Mouse (Mus musculus) midbrain, embryonic 16.5 days (tissue): ENCODE measurements around the gene Tbc1d2. TPM values are rescaled to one million over a fixed set of nuclear protein-coding genes. Genes with fewer than 3 reads are reported as not detected.

ENCODE experiments used
- ATAC-seq: fragments of 200-750 bp; cut with Nextera tagmentation; 2 replicates; pipeline ENCODE4 v1.8.0; 2017; ENCODE audit warnings: moderate TSS enrichment
- H3K27ac ChIP-seq: fragments of 300-500 bp; sonication (generic); 2 replicates; pipeline ENCODE4 v1.5.1; 2014; ENCODE audit warnings: mild to moderate bottlenecking, low read length, mixed read lengths
- H3K27me3 ChIP-seq: fragments of 300-500 bp; sonication (generic); 2 replicates; pipeline ENCODE4 v1.6.1; 2014; ENCODE audit warnings: low read depth, low read length, mixed read lengths; ENCODE audit not compliant: control insufficient read depth, insufficient read depth
- H3K36me3 ChIP-seq: fragments of 300-500 bp; sonication (generic); 2 replicates; pipeline ENCODE4 v1.6.1; 2014; ENCODE audit warnings: mild to moderate bottlenecking, low read length, moderate library complexity, mixed read lengths; ENCODE audit not compliant: control insufficient read depth, insufficient read depth
- H3K4me1 ChIP-seq: fragments of 300-500 bp; sonication (generic); 2 replicates; pipeline ENCODE4 v1.6.1; 2014; ENCODE audit warnings: mild to moderate bottlenecking, low read length, mixed read lengths; ENCODE audit not compliant: control insufficient read depth, insufficient read depth
- H3K4me2 ChIP-seq: fragments of 300-500 bp; sonication (generic); 2 replicates; pipeline ENCODE4 v1.6.1; 2014; ENCODE audit warnings: mild to moderate bottlenecking, low read length, mixed read lengths
- H3K4me3 ChIP-seq: fragments of 300-500 bp; sonication (generic); 2 replicates; pipeline ENCODE4 v1.5.1; 2014; ENCODE audit warnings: low read depth, mild to moderate bottlenecking, low read length, moderate library complexity, mixed read lengths
- H3K9ac ChIP-seq: fragments of 300-500 bp; sonication (generic); 2 replicates; pipeline ENCODE4 v1.6.1; 2014; ENCODE audit warnings: low read depth, low read length, mixed read lengths
- H3K9me3 ChIP-seq: fragments of 300-500 bp; sonication (generic); replicated peaks from 2 replicates; pipeline ENCODE4 v1.6.1; 2014; ENCODE audit warnings: mild to moderate bottlenecking, low read length, mixed read lengths; ENCODE audit not compliant: control insufficient read depth, poor library complexity, severe bottlenecking
- WGBS: fragments of 180-500 bp; shearing (Covaris S2); extraction: QIAGEN DNeasy Blood & Tissue Kit; methylation state at CpG from one replicate; pipeline ENCODE4 v1.1.7; 2014; 5-methylcytosine and 5-hydroxymethylcytosine counted together
- polyA plus RNA-seq: library from polyadenylated mRNA; unstranded; fragments of >200 nt; fragmentation: Nextera tagmentation; extraction: Ambion mirVana; gene quantifications from 2 replicates; pipeline ENCODE4 v1.2.1, GENCODE M21; 2015

Gene Tbc1d2
- polyA plus RNA-seq, 1 experiment from 2014 or later = 0.65 TPM

DNA sequence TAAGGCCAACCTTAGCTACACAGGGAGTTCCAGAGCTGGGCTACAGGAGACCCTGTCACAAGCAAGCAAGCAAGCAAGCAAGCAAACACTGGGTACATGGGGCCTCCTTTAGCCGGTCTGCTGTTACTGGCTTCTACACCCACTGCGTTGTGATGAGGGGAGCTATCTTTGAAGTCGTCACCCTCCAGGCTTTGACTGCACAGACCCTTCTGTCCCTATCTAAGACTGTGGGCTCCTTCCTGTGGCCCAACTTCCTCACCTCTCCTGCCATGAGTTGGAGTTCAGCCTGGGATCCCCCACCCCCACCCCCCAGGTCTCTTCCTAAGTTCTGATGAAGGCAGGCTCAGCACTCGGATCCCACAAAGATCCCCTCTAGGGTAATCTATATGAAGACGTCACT is 88.0 kb downstream of the Tbc1d2 start:
- WGBS = 72% methylated on average over 5 of the region's 5 CpGs
- no peaks in the 10 kb centered on the region for H3K9me3 ChIP-seq
- ATAC-seq = no peak
- H3K27me3 ChIP-seq = no peaks in the 10 kb centered on the region
- no peak overlapping the region for H3K4me3 ChIP-seq
- 0 out of 2 replicates have a peak, but pooled peaks cover 3% of the 10 kb centered on the region for H3K36me3 ChIP-seq
- no peak overlapping the region for H3K9ac ChIP-seq
- H3K4me1 ChIP-seq = no peaks in the 10 kb centered on the region
- no peak overlapping the region for H3K4me2 ChIP-seq
- H3K27ac ChIP-seq = no peak overlapping the region

DNA sequence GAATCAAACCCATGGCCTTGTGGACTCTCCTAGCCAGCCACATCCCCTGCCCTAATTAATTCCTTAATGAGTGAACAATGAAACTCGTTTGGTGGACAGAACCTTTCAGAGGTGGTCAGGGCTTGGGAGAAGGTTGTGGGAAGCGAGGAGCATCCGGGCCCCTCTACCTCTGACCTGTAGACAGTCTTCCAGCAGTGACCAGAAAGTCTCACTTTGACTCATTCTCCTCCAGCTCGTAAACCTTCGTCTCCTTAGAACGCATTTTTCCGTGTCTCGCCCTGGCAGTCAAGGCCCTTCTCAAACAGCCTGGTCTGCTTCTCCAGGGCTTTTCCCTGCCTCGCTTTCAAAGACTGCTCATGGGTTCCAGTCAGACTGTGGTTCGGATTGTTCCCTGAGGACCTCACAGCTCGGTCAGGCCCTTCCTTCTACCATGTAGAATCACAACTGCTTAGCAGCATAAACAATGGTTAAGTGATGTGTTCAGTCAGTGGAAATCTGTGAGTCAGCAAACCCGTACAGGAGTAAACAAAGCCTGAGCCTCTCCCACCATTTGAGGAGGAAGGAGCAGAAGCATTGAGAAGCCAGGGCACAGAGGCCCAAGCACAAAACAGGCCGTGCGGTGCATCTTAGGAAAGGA is 89.8 kb downstream of the Tbc1d2 start:
- H3K4me1 ChIP-seq = no peaks in the 10 kb centered on the region
- H3K9me3 ChIP-seq = no peaks in the 10 kb centered on the region
- H3K4me2 ChIP-seq = no peak overlapping the region
- H3K4me3 ChIP-seq = no peak overlapping the region
- whole genome bisulfite sequencing = 80% methylated on average over 14 of the region's 14 CpGs
- H3K27me3 ChIP-seq = no peaks in the 10 kb centered on the region
- no peak for ATAC-seq
- H3K27ac ChIP-seq = no peak overlapping the region
- H3K36me3 ChIP-seq = 0 out of 2 replicates have a peak, but pooled peaks cover 3% of the 10 kb centered on the region
- no peak overlapping the region for H3K9ac ChIP-seq

DNA sequence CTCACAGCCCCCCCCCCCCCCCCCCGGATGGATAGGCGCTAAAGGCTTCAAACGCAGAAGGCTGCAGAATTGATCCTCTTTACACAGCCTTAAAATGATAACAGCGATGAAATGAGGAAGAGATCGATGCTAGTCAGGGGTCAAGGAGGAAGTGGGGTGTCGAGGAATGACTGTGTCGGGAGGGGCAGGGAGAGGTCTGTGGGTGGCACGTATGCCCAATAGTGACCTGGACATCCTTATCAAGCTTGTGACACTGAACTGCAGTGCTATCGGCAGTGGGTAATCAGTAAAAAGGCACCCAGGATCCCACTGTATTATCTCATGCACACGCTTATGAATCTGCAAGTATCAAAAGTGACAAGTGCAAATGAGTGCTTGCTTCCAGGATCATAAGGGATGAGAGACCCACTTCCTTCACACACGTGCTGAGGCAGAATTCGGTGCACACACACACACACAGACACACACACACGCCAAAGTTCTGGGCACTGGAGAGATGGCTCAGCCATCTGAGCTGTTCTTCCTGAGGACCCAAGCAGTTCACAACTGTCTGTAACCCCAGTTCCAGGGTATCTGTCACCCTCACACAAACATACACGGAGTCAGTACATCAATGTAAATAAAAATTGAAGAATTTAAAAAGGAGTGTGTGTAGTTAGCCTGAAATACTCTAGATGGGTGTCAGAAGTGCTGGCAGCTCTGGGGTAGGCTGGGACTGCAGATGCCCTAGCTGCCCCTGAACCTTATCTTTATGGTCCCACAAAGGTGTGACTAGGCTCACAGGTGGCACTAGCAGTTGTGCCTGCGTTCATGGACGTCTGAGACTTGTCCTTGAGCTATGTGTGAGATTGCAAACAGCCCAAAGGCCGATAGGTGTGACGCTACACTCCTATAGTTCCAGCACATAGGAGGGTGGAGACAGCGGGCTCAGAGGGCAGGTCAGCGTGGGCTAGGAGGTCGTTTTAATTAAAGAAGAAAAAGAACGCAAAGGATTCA is 91.0 kb downstream of the Tbc1d2 start:
- Histone ChIP-seq H3K4me2 (no peak overlapping the region), H3K27me3 (no peaks in the 10 kb centered on the region), H3K36me3 (0 out of 2 replicates have a peak, but pooled peaks cover 3% of the 10 kb centered on the region), H3K9ac (no peak overlapping the region), H3K27ac (no peak overlapping the region), H3K9me3 (no peaks in the 10 kb centered on the region), H3K4me3 (no peak overlapping the region), H3K4me1 (no peaks in the 10 kb centered on the region)
- ATAC-seq = no peak
- 76% methylated on average over 22 of the region's 22 CpGs for whole genome bisulfite sequencing

- no peaks in the 10 kb centered on the region for H3K4me1 ChIP-seq
- H3K9ac ChIP-seq = no peak overlapping the region
- no peak overlapping the region for H3K4me3 ChIP-seq
- ATAC-seq = no peak
- no peaks in the 10 kb centered on the region for H3K27me3 ChIP-seq
- no peaks in the 10 kb centered on the region for H3K9me3 ChIP-seq
- WGBS = 79% methylated on average over 3 of the region's 3 CpGs
- no peak overlapping the region for H3K4me2 ChIP-seq
- H3K36me3 ChIP-seq = 0 out of 2 replicates have a peak, but pooled peaks cover 3% of the 10 kb centered on the region
- H3K27ac ChIP-seq = no peak overlapping the region
Observed at GRCm38 (mm10) chr4:46556933-46557332, 93.1 kb downstream of the Tbc1d2 start.

DNA sequence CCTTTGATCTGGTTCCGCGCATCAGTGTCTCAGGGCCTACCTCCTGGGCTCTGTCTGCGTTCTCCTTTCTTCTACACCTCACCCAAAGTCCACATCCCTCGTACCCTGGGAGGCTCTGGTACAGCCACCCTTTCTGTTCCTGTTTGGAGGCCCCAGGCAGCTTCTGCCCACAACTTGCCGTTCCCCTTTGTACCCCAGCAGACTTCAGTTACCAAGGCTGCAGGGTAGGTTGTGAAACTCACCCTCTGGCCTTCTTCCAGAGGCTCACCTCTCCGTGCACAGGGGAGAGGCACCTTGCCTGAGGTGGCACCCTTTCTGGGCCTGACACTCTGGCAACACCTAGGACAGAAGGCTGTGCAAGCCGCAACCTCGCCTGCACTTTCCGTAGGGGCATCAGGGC is 94.2 kb downstream of the Tbc1d2 start:
- Histone ChIP-seq H3K9ac (no peak overlapping the region), H3K4me2 (no peak overlapping the region), H3K27ac (no peak overlapping the region), H3K4me1 (no peaks in the 10 kb centered on the region), H3K27me3 (no peaks in the 10 kb centered on the region), H3K4me3 (no peak overlapping the region), H3K9me3 (no peaks in the 10 kb centered on the region), H3K36me3 (0 out of 2 replicates have a peak, but pooled peaks cover 3% of the 10 kb centered on the region)
- WGBS = 84% methylated on average over 9 of the region's 9 CpGs
- ATAC-seq = no peak

Other genes with a start within 250 kb of the Tbc1d2 start
- not detected in 2 replicates for gene Hemgn, start 236.7 kb downstream of the Tbc1d2 start, polyA plus RNA-seq
- 62.6 and 70.0 TPM in 2 replicates for gene Anp32b, start 199.3 kb downstream of the Tbc1d2 start, polyA plus RNA-seq
- 66.9 and 71.7 TPM in 2 replicates for gene Nans, start 161.0 kb downstream of the Tbc1d2 start, polyA plus RNA-seq
- 0.81 and 0.95 TPM in 2 replicates for gene Trim14, start 114.1 kb downstream of the Tbc1d2 start, polyA plus RNA-seq
- 7.4 and 8.2 TPM in 2 replicates for gene Coro2a, start 48.0 kb downstream of the Tbc1d2 start, polyA plus RNA-seq